Comparison of ENCODE assay signal across 7 mouse cellular contexts in the genomic region with DNA sequence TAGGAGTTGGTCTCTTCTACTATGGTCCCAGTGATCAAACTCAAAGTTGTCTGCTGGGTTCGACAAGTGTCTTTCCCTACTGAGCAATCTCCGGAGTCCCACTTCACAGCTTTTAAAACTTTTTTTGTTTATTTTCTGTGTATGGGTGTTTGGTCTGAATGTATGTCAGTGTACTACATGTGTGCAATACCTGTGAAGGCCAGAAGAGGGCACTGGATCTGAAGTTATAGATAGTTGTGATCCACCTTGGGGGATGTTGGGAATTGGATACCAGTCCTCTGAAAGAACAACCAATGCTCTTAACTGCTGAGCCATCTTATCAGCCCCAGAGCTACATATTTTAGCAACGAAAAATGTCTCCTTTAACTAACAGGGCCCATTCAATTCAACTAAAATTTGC.
A peak's percentile ranks its signal among the peaks of the same experiment; 100 is the strongest.
DNase-seq lines count a peak whose midpoint lies in the region; ATAC-seq and TF ChIP-seq lines count a peak whose summit lies in the region.

No protein-coding gene starts in this region.

- DNase-seq in layer of hippocampus, adult 2 months (ENCODE audit: low spot score in 2 of 2) = no peak
- DNase-seq in layer of hippocampus, adult 11-12 months (ENCODE audit: low spot score) = no peak
- peak; percentile 21 for DNase-seq in adipocyte (ENCODE audit: low spot score)
- no peak for DNase-seq in cerebellum, adult 11 months
- no peak for DNase-seq in gastrocnemius, postnatal 4 days (ENCODE audit: low spot score in 2 of 2)

- no peak overlapping the region for H3K27ac ChIP-seq in layer of hippocampus, adult 2 months

- no peaks in the 10 kb centered on the region for H3K9me3 ChIP-seq in E14TG2a.4 (ENCODE audit: low read length)

- peak; percentile 73 for TF ChIP-seq CTCF in layer of hippocampus, adult 2 months (conservative IDR thresholded peaks at IDR 0.05)
- peak; percentile 65 for TF ChIP-seq CTCF in E14TG2a.4 (conservative IDR thresholded peaks at IDR 0.05; ENCODE audit: low read length)

- no peaks in the 10 kb centered on the region; the same call in 1 of the 2 replicates for H3K4me1 ChIP-seq in E14TG2a.4 (replicated peaks; ENCODE audit: low read depth, low read length)

- peak; percentile 47; the same call in 1 of the 2 replicates for ATAC-seq in megakaryocyte, adult 5-6 weeks (ENCODE audit: poor library complexity, severe bottlenecking)

- no peaks in the 10 kb centered on the region for H3K27me3 ChIP-seq in E14TG2a.4 (ENCODE audit: insufficient read depth, low read length)

- H3K36me3 ChIP-seq in E14TG2a.4 (ENCODE audit: insufficient read depth, low read length) = peaks cover 51% of the 10 kb centered on the region

- no peak overlapping the region for H3K4me3 ChIP-seq in layer of hippocampus, adult 2 months
- no peak overlapping the region for H3K4me3 ChIP-seq in E14TG2a.4 (replicated peaks; ENCODE audit: low read length)
